Mouse (Mus musculus) liver, embryonic 14.5 days (tissue): ENCODE data around the gene Gas6.

Source experiments
- CTCF ChIP-seq: IDR thresholded peaks from 2 replicates; pipeline ENCODE4 v1.5.1; 2016; ENCODE audit warnings: antibody characterized with exemption, low read depth, control low read depth
- EP300 ChIP-seq: IDR thresholded peaks from 2 replicates; pipeline ENCODE4 v1.6.1; 2016; ENCODE audit warnings: antibody characterized with exemption, low read depth

DNA sequence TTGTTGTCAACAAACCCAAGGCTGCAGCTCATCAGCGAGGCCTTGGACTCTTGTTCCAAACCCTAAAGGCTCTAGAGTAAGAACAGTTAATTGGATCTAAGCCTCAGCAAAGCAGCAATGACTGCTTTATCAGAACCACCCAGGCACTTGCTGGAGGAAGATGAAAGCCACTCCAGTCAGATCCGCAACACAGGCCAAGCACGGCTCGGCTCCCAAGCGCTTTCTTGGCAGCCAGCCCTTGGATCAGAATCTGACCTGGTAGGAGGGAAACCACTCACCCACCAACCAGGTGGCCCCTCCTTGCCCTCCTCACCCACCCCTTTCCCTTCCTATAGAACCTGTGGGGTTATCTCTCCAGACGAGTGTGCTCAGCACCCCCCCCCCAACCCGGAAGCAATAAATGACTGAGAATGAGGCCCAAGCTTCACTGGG lies 21.7 kb upstream of the Gas6 start:
- TF ChIP-seq EP300 (no peak), CTCF (no peak)
